Mouse (Mus musculus): Measurements from ENCODE around the gene Fam162a.
"Not testable (repeated sequence)": the region's sequence is repeated elsewhere in the genome, so short reads cannot be mapped to it uniquely, and the experiment has no call there.

The Fam162a gene

GRCm38 (mm10) chr16:36062534-36062933 lies 8.9 kb downstream of the Fam162a start:
- not testable (repeated sequence) for DNase-seq (ENCODE audit: low spot score)

- peak; percentile 43 for DNase-seq (ENCODE audit: low spot score)
These were observed 13.4 kb downstream of the Fam162a start for GRCm38 (mm10) chr16:36057933-36058475.

GRCm38 (mm10) chr16:36056416-36056815 lies 15.0 kb downstream of the Fam162a start:
- no peak for DNase-seq (ENCODE audit: low spot score)

GRCm38 (mm10) chr16:36054920-36055319 lies 16.5 kb downstream of the Fam162a start:
- no peak for DNase-seq (ENCODE audit: low spot score)

- DNase-seq (ENCODE audit: low spot score): no peak
These were observed 17.7 kb downstream of the Fam162a start for GRCm38 (mm10) chr16:36053524-36054275.

GRCm38 (mm10) chr16:36051491-36051890 lies 19.9 kb downstream of the Fam162a start:
- no peak for DNase-seq (ENCODE audit: low spot score)

GRCm38 (mm10) chr16:36047538-36047937 lies 23.9 kb downstream of the Fam162a start:
- DNase-seq (ENCODE audit: low spot score): no peak

GRCm38 (mm10) chr16:36043964-36044363 lies 27.4 kb downstream of the Fam162a start:
- DNase-seq (ENCODE audit: low spot score): no peak

GRCm38 (mm10) chr16:36043073-36043472 lies 28.3 kb downstream of the Fam162a start:
- no peak for DNase-seq (ENCODE audit: low spot score)

- no peak for DNase-seq (ENCODE audit: low spot score)
These were observed 29.8 kb downstream of the Fam162a start for GRCm38 (mm10) chr16:36041625-36042020.

GRCm38 (mm10) chr16:36040640-36041624 lies 30.5 kb downstream of the Fam162a start, which contains the start of gene Wdr5b:
Gene Wdr5b, plus strand, starts transcription at chr16:36041190.
- DNase-seq (ENCODE audit: low spot score): peak; percentile 100

GRCm38 (mm10) chr16:36028120-36028519 lies 43.3 kb downstream of the Fam162a start:
- not testable (repeated sequence) for DNase-seq (ENCODE audit: low spot score)

GRCm38 (mm10) chr16:36016335-36016734 lies 55.1 kb downstream of the Fam162a start:
- no peak for DNase-seq (ENCODE audit: low spot score)

GRCm38 (mm10) chr16:36008396-36008795 lies 63.0 kb downstream of the Fam162a start:
- no peak for DNase-seq (ENCODE audit: low spot score)

- DNase-seq (ENCODE audit: low spot score): not testable (repeated sequence)
These were observed 72.5 kb downstream of the Fam162a start for GRCm38 (mm10) chr16:35998852-35999251.
